Mouse (Mus musculus) spleen, adult 2 months (tissue): ENCODE data around the gene Ccl24.

Source experiments
- CTCF ChIP-seq: fragments of 200-500 bp; IDR thresholded peaks from 2 replicates; pipeline ENCODE4 v1.5.1; 2011; ENCODE audit warnings: mild to moderate bottlenecking, inconsistent platforms; ENCODE audit not compliant: insufficient read depth, insufficient read length, insufficient replicate concordance; ENCODE audit errors: extremely low read depth
- POLR2A ChIP-seq: fragments of 200-500 bp; IDR thresholded peaks from 2 replicates; pipeline ENCODE4 v1.6.1; 2011; ENCODE audit warnings: low read depth, low read length, inconsistent platforms

DNA sequence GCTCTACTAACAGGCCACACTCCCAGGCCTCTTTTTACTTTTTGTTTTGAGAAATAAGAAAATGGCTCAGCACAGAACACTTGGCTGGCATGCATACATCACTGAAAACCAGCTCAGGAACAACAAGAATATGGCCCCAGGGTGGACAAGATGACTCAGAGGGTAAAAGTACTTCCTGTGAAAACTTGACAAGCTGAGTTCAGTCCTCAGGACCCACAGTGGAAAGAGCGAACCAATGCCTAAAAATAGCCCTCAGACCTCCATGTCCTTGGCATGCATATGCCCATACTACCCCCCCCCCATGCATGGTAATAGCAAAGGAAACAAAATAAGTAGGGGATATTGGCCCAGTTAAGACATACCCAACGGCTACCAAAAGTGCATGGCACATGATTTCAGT, 42.9 kb downstream of the Ccl24 start:
- TF ChIP-seq CTCF (no peak), POLR2A (no peak)
